Mouse (Mus musculus) left cerebral cortex, postnatal 4 days (tissue): ENCODE data around the gene Btbd8. TPM values are rescaled to one million over a fixed set of nuclear protein-coding genes. Genes with fewer than 3 reads are reported as not detected.

Experiments used
- DNase-seq: peaks from one replicate; pipeline ENCODE4 v3.0.0-alpha.2; 2022
- intact Hi-C: fragments of 180-260 bp; cut with DNase I; formaldehyde crosslinking; loops from one replicate; pipeline ENCODE4 v1.15.1; 2025
- total RNA-seq, 2 experiments: library from RNA; stranded (reverse); gene quantifications; 2 replicates each; pipeline ENCODE4 v1.2.3; 2021

The Btbd8 gene
- total RNA-seq, 2 experiments from 2014 or later, result 61.9 to 64.8 TPM

DNA sequence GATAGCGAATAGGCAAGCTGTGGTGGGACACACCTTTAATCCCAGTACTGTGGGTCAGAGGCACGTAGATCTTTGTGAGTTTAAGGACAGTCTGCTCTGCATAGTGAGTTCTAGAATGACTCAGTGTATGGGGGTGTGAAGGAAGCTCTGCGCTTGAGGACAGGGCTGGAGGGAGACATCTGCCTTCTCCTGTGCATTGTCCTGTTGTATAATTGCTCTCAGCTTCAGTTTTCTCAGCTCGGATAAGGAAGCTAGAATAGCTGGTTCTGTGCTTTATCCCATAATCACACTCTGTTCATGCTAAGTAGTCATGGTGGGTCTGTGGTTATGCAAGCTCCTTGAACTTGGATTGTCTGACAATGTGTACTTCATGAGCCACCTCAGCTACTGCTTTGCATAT is 11.0 kb downstream of the Btbd8 start:
- DNase-seq, result no peak
- intact Hi-C loops, result no loop called here

- intact Hi-C loops, result no loop called here
- DNase-seq, result no peak
Measured at GRCm38 (mm10) chr5:107449620-107450019, 11.8 kb downstream of the Btbd8 start.

GRCm38 (mm10) chr5:107450299-107450698 is 12.5 kb downstream of the Btbd8 start:
- no peak for DNase-seq
- intact Hi-C loops, result no loop called here

GRCm38 (mm10) chr5:107462147-107463076 is 24.6 kb downstream of the Btbd8 start:
- no peak for DNase-seq
- intact Hi-C loops, result no loop called here

GRCm38 (mm10) chr5:107466501-107466900 is 28.7 kb downstream of the Btbd8 start:
- intact Hi-C loops, result no loop called here
- no peak for DNase-seq

DNA sequence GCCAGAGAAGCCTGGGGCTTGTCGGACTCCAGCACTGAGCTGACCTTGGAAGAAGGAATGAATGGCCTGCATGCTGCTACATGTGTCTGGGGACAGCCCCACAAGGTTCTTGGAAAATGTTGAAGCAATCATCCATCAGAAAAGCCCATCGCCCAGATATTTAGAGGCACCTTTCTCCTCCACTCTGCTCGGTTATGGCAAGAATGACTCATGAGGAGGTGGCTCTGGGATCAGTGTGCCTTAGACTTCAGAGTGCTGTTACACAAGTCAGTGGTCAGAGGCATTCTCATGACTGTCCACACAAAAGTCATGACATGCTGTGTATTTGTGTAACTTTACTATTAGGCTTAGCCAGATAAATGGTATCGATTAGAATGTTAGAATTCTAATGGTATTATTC is 29.3 kb downstream of the Btbd8 start:
- intact Hi-C loops, result no loop called here
- DNase-seq, result no peak

DNA sequence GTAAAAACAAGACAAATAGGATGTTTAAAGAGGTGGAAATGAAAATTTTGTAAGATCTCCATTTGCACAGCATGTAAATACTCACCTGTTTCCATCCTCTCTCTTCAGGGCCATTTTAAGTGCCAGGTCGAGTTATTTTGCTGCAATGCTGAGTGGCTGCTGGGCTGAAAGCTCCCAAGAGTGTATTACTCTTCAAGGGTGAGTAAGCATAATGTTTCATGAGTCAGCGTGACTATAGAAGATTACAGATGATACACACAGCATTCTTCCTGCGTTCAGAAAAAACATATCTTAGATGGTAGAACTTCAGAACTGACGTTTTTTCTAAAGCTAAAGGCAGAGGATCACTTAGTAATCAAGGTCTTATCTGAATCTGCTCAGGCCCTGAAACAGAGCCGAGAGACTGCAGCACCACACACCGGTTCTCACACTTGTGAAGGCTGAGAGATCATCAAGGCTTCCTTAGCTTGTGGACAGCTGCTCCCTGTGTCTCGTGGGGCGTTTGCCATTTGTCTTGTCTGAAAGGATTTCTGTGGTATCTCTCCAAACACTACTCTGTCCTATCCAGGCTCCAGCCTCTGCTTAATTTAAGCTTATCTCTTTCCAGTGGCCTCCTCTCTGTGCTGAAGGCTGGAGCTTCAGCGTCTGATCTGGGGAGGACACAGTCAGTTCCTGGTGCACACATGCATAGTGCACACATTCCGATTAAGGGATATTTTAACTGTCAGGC is 33.0 kb downstream of the Btbd8 start:
- no peak for DNase-seq
- intact Hi-C loops, result no loop called here

- DNase-seq, result no peak
- intact Hi-C loops, result no loop called here
Measured at GRCm38 (mm10) chr5:107480194-107480593, 42.4 kb downstream of the Btbd8 start.

GRCm38 (mm10) chr5:107488996-107489395 is 51.2 kb downstream of the Btbd8 start:
- intact Hi-C loops, result no loop called here
- DNase-seq, result no peak

GRCm38 (mm10) chr5:107491036-107491435 is 53.2 kb downstream of the Btbd8 start:
- intact Hi-C loops, result no loop called here
- no peak for DNase-seq

DNA sequence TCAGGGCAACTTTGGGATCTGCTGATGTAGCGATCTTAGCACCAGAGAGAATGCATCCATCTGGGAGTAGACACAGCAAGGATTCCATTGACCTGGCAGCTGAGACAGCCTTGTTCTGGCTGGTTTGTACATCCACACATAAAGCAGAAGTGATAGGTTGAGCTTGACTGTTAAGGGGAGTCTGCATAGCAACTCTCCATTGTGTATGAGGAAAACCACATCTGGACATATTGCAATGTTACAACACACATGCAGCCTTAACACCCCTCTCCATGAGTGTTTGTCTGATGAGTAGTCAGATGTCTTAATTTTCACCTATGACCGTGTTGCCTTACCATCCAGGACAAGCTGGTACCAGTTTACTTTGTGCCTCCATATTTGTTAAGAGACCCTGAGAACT is 54.7 kb downstream of the Btbd8 start:
- no peak for DNase-seq

DNA sequence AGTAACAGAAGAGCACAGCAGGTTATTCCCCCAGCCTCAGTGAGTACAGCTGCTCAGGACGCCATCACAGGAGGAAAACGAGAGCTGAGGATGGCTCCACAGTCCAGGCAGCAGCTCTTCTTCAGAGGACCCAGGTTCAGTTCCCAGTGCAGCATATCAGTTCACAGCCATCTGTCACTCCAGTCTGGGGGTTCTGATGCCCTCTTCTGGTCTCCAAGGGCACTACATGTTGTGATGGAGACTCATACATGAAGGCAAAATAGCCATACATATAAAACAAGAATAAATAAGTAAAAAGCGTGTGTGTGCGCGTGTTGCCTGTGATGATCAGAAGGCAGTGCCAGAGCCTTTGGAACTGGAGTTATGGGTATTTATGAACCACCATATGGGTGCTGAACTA is 57.0 kb downstream of the Btbd8 start:
- intact Hi-C loops, result loop anchor here (5.0 kb wide), 1 partner anchor 137 kb away; no protein-coding TSS in a partner anchor

More for the DNA sequence above, 54.7 kb downstream of the Btbd8 start:
- intact Hi-C loops, result no loop called here

DNA sequence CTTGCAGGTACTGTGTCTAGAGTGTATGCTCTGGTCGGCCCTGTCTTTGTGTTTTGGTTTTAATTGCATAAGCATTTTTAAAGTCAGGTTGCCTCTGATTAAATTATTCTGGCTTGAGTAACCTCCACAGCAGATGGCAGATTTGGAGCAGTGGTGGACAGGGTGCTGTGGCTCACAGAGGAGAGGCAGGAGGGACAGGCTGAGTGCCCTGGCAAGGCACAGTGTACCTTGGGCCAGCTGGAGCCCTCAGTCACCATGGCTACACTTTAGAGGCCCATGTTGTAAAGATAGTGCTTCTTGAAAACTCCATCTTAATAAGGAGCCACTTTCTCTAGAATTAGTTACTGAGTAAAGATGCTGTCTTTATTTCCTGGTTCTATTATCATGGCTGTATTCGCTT is 58.2 kb downstream of the Btbd8 start:
- intact Hi-C loops, result loop anchor here (5.0 kb wide), 1 partner anchor 139 kb away; no protein-coding TSS in a partner anchor
- DNase-seq, result peak; percentile 46

More for the DNA sequence above, 57.0 kb downstream of the Btbd8 start:
- no peak for DNase-seq

- DNase-seq, result peak; percentile 40
- intact Hi-C loops, result loop anchor here (5.0 kb wide), 1 partner anchor 141 kb away; no protein-coding TSS in a partner anchor
Measured at GRCm38 (mm10) chr5:107497519-107498501, 60.0 kb downstream of the Btbd8 start.

GRCm38 (mm10) chr5:107498806-107499310 is 61.1 kb downstream of the Btbd8 start:
- intact Hi-C loops, result loop anchor here (5.0 kb wide), 1 partner anchor 142 kb away; no protein-coding TSS in a partner anchor
- DNase-seq, result no peak

DNA sequence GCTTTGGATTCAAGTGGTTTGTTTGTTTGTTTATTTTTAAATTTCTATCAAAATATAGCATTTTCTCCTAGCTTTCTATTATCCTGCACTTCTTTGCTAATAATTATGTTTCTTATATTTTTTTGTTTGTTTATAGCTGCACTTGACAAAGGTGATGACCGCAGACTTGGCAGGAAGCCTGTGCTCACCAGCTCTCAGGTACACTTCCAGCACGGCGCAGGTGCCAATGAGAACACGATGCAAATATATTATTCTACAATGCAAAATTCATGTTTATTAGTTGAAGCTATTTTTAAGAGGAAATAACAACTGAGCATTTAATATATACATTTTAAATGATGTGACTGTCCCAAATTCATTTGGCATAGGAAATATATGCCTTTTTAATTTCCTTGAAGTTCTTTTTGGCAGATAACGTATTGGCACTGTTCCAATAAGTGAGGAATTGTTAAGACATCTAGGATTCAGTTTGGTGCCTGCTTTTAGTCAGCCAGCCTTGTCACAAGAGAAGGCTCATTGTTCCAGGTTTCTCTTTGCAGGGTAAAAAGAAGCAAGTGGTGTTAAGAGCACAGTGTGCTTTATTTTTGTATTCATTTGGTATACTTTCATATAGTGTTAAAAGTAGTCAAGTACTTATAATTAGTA is 62.2 kb downstream of the Btbd8 start:
- no peak for DNase-seq
- intact Hi-C loops, result loop anchor here (5.0 kb wide), 1 partner anchor 143 kb away; no protein-coding TSS in a partner anchor

DNA sequence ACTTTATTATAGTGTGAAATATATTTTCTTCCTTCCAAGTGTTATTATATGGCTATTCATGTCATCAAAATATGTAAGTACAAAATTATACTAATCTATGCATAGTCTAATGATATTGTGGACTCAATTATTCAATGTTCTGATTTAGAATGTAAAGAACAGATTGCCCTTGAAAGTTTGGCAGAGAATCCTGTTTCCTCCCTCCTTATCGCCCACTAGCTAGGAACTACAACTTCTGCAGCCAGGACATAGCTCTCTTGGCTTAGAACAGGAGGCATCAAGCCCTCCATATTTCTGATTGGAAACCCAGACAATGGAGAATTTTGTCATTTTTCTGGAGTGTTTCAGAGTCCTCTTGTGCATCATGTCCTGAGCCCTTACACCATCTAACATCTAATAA is 62.9 kb downstream of the Btbd8 start:
- intact Hi-C loops, result no loop called here
- no peak for DNase-seq

GRCm38 (mm10) chr5:107507321-107507720 is 69.5 kb downstream of the Btbd8 start, which contains the start of gene Gm42669:
Gene Gm42669, plus strand, starts transcription at chr5:107507621.
- no peak for DNase-seq
- intact Hi-C loops, result no loop called here

DNA sequence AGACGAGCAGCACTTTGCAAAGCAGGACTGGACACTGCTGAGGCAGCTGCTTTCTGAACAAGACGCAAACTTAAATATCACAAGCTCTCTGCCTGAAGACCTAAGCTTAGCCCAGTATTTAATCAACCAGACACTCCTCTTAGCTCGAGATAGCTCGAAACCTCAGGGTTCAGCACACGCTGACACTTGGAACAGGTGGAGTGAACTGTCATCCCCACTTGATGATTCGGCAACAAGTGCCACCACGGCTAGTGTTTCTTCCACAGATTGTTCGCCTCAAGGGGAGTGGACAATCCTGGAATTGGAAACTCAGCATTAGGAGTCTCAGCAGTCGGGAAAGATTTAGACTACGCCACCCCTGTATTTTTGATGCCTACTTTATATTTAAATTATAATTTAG is 72.7 kb downstream of the Btbd8 start:
- intact Hi-C loops, result no loop called here
- no peak for DNase-seq
